Mouse (Mus musculus) thymus, adult 2 months (tissue): Measurements from ENCODE around the gene Myd88.

Source experiments
- CTCF ChIP-seq: fragments of 200-500 bp; IDR thresholded peaks from 2 replicates; pipeline ENCODE4 v1.5.1; 2012; ENCODE audit warnings: mild to moderate bottlenecking, control low read depth, low read length, moderate library complexity, borderline replicate concordance; ENCODE audit not compliant: control insufficient read depth, poor library complexity, insufficient read depth; ENCODE audit errors: extremely low read depth
- POLR2A ChIP-seq: fragments of 200-500 bp; IDR thresholded peaks from 2 replicates; pipeline ENCODE4 v1.6.1; 2012; ENCODE audit warnings: mild to moderate bottlenecking, low read length, control low read depth, moderate library complexity; ENCODE audit not compliant: control insufficient read depth, poor library complexity, insufficient read depth; ENCODE audit errors: extremely low read depth

GRCm38 (mm10) chr9:119350531-119350930 lies 9.3 kb upstream of the Myd88 start:
- TF ChIP-seq POLR2A (no peak), CTCF (no peak)
